Mouse (Mus musculus): Measurements from ENCODE around the gene Mpp5.

GRCm38 (mm10) chr12:78777916-78778315 is 29.2 kb downstream of the Mpp5 start:
- no peak for TF ChIP-seq CTCF (IDR thresholded peaks at IDR 0.05; ENCODE audit: extremely low read depth, insufficient read depth, low read length)
- TF ChIP-seq POLR2A (IDR thresholded peaks at IDR 0.05; ENCODE audit: extremely low read depth, insufficient read depth, low read length), result no peak
